Mouse (Mus musculus): ENCODE data around the gene Pcgf3. TPM values are rescaled to one million over a fixed set of nuclear protein-coding genes. Genes with fewer than 3 reads are reported as not detected.
A peak's percentile ranks its signal among the peaks of the same experiment; 100 is the strongest.

The Pcgf3 gene
- polyA plus RNA-seq (2015; fragmentation: Nextera tagmentation; extraction: Ambion mirVana), result 30.1 and 30.8 TPM in 2 replicates

DNA sequence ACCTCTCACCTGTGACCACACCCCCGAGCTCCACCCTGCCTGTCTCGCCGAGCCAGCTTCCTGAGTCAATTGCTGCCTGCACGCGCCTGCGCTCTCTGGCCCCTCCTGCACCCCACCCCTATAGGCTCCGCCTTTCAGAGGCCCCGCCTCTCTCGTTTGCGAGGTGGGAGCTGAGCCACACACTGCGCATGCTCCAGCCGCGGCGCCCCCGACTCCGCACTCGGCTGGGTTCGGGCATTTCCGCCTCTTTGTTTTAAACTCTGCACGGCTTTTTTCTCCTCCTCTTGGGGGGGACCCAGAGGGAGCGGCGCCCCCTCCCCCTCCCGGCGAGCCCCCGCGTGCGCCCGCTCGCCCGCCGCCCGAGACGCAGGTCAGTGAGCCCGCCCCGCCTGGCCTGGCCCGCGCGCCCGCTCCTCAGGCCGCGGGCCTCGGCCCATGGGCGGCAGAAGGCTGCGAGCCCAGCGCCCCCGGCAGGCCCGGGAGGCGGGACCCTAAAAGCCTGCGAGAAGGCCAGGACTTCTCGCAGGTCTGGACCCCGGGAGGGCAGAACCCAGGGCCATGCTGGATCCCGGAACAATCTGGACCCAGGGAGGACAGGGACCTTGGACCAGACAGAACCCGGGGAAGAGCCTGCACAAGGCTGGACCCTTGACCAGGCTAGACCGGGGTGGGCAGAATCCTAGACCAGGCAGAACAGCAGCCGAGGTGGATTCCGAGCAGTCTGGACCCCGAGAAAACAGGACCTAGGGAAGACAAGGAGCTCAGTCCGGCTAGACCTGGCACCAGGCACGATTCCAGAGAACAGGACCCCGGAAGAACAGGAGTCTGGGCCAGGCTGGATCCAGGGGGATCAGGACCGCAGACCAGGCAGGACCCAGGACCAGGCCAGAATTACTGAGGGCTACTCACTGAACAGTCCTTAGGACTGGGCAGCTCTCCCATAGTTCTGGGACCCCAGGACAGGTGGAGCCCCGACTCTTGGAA, at the start of gene Pcgf3:
Pcgf3 (plus strand) TSS at position 151 of the 984 bp plus-strand sequence.
- Histone ChIP-seq H3K27ac (peak within 1 kb of the TSS; percentile 82), H3K4me3 (peak within 1 kb of the TSS; percentile 92), H3K4me2 (peak within 1 kb of the TSS; percentile 97), H3K9me3 (replicated peaks) (no peaks in the 10 kb centered on the region), H3K4me1 (peaks cover 46% of the 10 kb centered on the region), H3K9ac (peak within 1 kb of the TSS; percentile 99), H3K36me3 (ENCODE audit: poor library complexity, severe bottlenecking) (0 out of 2 replicates have a peak, but pooled peaks cover 2% of the 10 kb centered on the region), H3K27me3 (peaks cover 23% of the 10 kb centered on the region)
- ATAC-seq, result peak; percentile 98
- under 1% methylated on average over 38 of the region's 62 CpGs for WGBS

DNA sequence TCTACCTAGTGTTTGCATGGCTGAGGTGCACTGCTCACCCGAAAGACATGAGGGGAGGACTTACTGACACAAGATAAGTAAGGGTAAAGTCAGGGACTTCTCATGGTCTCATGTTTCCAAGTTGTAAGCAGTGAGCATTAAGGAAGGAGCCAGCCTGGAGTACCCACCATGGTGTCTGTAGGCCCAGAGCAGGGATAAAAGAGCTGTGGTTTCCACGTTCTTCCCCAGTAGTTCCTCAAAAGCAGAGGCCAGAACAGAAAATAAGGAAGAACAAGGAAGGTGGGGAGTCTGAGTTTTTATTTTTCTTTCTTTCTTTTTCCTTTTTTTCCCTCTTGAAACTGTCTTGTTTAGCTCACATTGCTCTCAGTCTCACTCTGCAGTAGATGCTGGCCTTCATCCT, 46.3 kb upstream of the Pcgf3 start:
- no peaks in the 10 kb centered on the region for H3K9me3 ChIP-seq (replicated peaks)
- 74% methylated on average over 2 of the region's 2 CpGs for WGBS
- H3K4me2 ChIP-seq, result no peak overlapping the region
- no peak overlapping the region for H3K9ac ChIP-seq
- H3K4me3 ChIP-seq, result no peak overlapping the region
- no peaks in the 10 kb centered on the region for H3K4me1 ChIP-seq
- H3K27me3 ChIP-seq, result no peaks in the 10 kb centered on the region
- no peak for ATAC-seq
- no peaks in the 10 kb centered on the region for H3K36me3 ChIP-seq (ENCODE audit: poor library complexity, severe bottlenecking)
- no peak overlapping the region for H3K27ac ChIP-seq

DNA sequence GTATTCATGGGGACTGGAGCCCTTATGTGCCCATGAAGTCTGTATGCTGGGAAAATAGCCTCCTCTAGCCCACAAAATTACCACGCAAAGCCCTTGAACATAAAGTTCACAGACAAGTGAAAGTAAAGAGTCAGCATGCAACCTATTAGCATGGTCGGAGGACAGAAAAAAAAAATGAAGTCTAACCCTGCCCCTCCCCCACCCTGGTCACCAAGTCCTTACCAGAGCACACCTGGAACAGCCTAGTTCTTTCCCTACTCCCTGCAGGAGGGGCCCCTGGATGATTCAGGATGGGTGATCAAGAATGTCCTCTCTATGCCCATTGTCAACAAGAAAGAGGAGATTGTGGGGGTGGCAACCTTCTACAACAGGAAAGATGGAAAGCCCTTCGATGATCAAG, 38.3 kb upstream of the Pcgf3 start:
- H3K27me3 ChIP-seq, result no peaks in the 10 kb centered on the region
- ATAC-seq, result no peak
- no peaks in the 10 kb centered on the region for H3K4me1 ChIP-seq
- no peak overlapping the region for H3K4me3 ChIP-seq
- 83% methylated on average over 3 of the region's 3 CpGs for WGBS
- no peaks in the 10 kb centered on the region for H3K9me3 ChIP-seq (replicated peaks)
- H3K27ac ChIP-seq, result no peak overlapping the region
- no peak overlapping the region for H3K4me2 ChIP-seq
- H3K9ac ChIP-seq, result no peak overlapping the region
- no peaks in the 10 kb centered on the region for H3K36me3 ChIP-seq (ENCODE audit: poor library complexity, severe bottlenecking)

DNA sequence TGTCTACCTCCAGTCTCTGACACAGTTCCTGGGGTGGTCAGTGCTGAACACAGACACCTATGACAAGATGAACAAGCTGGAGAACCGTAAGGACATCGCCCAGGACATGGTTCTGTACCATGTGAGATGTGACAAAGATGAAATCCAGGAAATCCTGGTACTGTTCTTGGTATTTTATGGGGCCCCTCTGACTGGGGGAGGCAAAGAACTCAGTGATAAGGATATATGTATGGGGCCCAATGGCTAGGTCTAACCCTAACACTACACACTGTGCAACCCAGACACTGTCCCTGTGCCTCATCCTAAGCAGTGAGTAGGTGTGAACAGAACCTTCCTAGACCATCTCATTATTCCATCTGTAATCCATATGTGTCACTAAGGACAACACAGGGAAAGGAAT, 37.6 kb upstream of the Pcgf3 start:
- ATAC-seq, result no peak
- no peaks in the 10 kb centered on the region for H3K27me3 ChIP-seq
- no peak overlapping the region for H3K4me2 ChIP-seq
- H3K4me1 ChIP-seq, result no peaks in the 10 kb centered on the region
- H3K27ac ChIP-seq, result no peak overlapping the region
- no peak overlapping the region for H3K4me3 ChIP-seq
- H3K9me3 ChIP-seq (replicated peaks), result no peaks in the 10 kb centered on the region
- WGBS, result 95% methylated on average over 2 of the region's 2 CpGs
- no peak overlapping the region for H3K9ac ChIP-seq
- no peaks in the 10 kb centered on the region for H3K36me3 ChIP-seq (ENCODE audit: poor library complexity, severe bottlenecking)

DNA sequence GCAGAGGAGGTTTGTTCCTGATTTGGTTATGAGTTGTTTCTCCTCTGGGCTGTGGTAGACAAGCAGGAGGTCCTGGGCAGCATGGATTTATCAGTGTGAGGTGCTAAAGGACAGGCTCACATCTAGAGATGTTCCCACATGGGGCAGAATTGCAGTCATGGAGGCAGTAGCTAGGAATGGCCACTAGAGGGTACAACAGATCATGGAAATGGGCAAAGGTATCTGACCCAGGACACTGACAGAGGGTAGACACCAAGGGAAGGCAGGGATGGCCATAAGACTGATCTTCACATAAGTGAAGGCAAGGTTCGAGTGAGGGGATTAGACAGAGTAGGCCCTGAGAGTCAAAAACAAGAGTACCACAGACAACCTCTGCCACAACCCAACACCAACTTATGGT, 33.8 kb upstream of the Pcgf3 start:
- 0 out of 2 replicates have a peak, but pooled peaks have one; percentile 36 for ATAC-seq
- no peak overlapping the region for H3K9ac ChIP-seq
- H3K36me3 ChIP-seq (ENCODE audit: poor library complexity, severe bottlenecking), result peaks cover 26% of the 10 kb centered on the region
- WGBS, result 48% methylated on average over 1 of the region's 1 CpGs
- no peak overlapping the region for H3K4me2 ChIP-seq
- no peak overlapping the region for H3K27ac ChIP-seq
- no peaks in the 10 kb centered on the region for H3K27me3 ChIP-seq
- H3K4me1 ChIP-seq, result no peaks in the 10 kb centered on the region
- H3K9me3 ChIP-seq (replicated peaks), result no peaks in the 10 kb centered on the region
- H3K4me3 ChIP-seq, result no peak overlapping the region

DNA sequence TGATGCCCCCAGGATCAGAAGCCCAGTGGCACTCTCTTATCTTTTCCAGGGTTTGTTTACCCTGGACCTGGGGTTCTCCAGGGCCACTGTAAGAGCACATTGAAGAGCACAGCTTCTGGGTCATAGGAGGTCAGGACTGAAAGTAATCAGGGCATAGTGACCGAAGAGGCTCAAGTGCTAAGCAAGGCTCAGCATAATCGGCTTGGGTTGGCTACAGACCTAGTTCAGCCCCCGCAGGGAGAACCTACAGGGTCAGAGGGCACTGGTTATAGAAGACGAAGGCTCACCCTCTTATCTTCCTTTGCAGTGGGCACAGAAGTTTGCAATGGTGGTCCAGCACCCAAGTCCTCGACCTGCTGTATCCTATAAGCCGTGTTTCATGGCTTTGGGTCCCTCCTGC, 29.8 kb upstream of the Pcgf3 start:
- H3K4me3 ChIP-seq, result no peak overlapping the region
- no peak for ATAC-seq
- H3K36me3 ChIP-seq (ENCODE audit: poor library complexity, severe bottlenecking), result peaks cover 34% of the 10 kb centered on the region
- H3K4me1 ChIP-seq, result peaks cover 15% of the 10 kb centered on the region
- H3K27ac ChIP-seq, result no peak overlapping the region
- H3K9me3 ChIP-seq (replicated peaks), result no peaks in the 10 kb centered on the region
- no peak overlapping the region for H3K9ac ChIP-seq
- 0 out of 2 replicates have a peak, but pooled peaks cover 4% of the 10 kb centered on the region for H3K27me3 ChIP-seq
- H3K4me2 ChIP-seq, result no peak overlapping the region
- 95% methylated on average over 6 of the region's 6 CpGs for WGBS

DNA sequence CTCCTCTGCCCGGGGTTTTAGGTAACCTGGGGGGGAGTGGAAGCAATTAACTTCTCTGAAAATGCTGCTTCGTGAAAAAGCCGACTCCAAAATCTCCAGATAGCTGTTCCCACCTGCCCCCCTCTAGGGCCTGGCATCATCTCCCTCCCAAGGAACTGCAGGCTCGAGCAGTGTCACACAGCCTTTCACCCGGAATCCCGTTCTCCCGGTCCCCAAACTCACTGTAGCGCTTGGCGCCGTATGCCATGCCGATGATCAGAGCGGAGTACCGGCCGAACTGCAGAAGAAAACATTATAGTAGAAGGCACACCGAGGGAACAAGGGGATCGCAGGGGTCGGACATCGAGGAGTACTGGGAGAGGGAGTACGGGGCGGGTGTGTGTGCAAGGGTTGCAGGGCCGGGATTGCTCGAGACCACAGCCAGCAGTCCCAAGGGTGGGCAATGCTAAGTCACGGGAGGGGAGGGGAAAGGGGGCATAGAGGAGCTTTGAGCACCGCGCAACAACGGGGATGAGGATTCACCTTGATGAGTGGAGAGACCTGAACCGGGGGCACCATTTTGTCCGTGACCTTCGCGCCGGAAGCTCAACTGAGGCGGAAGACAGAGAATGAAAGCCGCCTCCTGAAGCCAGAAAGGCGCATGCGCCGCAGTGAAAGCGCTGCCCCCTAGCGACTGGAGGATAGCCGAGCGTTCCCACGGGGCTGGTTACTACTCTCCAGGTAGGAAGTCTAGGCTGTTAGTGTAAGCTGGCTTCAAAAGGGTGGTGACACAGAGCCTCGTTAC, 27.0 kb upstream of the Pcgf3 start, which contains the start of gene Atp5k:
Atp5k (minus strand) TSS at position 645 of the 784 bp plus-strand sequence.
- H3K9ac ChIP-seq, result peak within 1 kb of the TSS; percentile 91
- H3K9me3 ChIP-seq (replicated peaks), result no peaks in the 10 kb centered on the region
- ATAC-seq, result peak; percentile 91
- no peak within 1 kb of the TSS for H3K27ac ChIP-seq
- peaks cover 15% of the 10 kb centered on the region for H3K4me1 ChIP-seq
- peaks cover 15% of the 10 kb centered on the region; the same call in 1 of the 2 replicates for H3K27me3 ChIP-seq
- WGBS, result 1% methylated on average over 42 of the region's 42 CpGs
- peak within 1 kb of the TSS; percentile 93 for H3K4me2 ChIP-seq
- H3K4me3 ChIP-seq, result peak within 1 kb of the TSS; percentile 91
- peaks cover 34% of the 10 kb centered on the region for H3K36me3 ChIP-seq (ENCODE audit: poor library complexity, severe bottlenecking)

DNA sequence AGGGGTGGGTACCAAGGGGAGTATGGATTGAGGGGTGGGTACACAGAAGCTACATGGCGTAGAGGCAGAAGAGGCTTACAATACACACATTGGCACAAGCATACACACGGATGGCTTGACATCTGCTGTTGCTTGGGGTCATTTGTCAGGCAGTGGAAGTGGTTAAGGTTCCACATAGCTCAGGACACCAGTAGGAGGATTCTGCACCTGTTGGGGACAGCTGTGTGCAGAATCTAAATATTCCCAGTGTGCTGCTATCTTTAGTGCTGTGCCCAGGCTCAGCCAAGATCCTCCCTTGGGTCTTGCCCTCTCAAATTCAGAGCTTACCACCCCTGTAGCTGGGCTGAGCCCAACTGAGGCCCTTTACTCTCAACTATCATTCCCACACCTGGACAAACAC, 24.9 kb upstream of the Pcgf3 start:
- peaks cover 15% of the 10 kb centered on the region; the same call in 1 of the 2 replicates for H3K27me3 ChIP-seq
- H3K4me2 ChIP-seq, result no peak overlapping the region
- peaks cover 17% of the 10 kb centered on the region for H3K36me3 ChIP-seq (ENCODE audit: poor library complexity, severe bottlenecking)
- H3K4me3 ChIP-seq, result no peak overlapping the region
- H3K9me3 ChIP-seq (replicated peaks), result no peaks in the 10 kb centered on the region
- ATAC-seq, result no peak
- peaks cover 15% of the 10 kb centered on the region for H3K4me1 ChIP-seq
- no peak overlapping the region for H3K9ac ChIP-seq
- no peak overlapping the region for H3K27ac ChIP-seq
- 75% methylated on average over 2 of the region's 2 CpGs for WGBS

DNA sequence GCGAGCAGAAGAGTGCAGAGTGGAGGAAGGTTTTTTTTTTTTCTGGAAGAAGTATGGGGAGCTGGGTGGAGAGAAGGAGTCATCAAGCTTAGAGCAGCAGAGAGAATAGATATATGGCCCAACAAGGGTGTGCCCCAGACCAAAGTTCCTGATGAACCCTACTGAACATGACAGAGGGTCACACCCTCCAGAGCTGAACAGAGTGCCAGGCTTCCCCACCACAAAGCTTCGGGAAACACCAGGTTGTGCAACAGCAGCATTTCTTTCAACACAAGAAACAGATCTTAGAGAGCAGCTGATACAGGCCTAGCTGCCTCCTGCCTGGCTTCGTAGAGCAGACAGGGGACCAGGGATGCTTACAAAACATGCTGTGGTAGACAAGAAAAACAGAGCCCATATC, 14.1 kb upstream of the Pcgf3 start:
- ATAC-seq, result no peak
- WGBS, result 87% methylated on average over 3 of the region's 3 CpGs
- no peak overlapping the region for H3K9ac ChIP-seq

DNA sequence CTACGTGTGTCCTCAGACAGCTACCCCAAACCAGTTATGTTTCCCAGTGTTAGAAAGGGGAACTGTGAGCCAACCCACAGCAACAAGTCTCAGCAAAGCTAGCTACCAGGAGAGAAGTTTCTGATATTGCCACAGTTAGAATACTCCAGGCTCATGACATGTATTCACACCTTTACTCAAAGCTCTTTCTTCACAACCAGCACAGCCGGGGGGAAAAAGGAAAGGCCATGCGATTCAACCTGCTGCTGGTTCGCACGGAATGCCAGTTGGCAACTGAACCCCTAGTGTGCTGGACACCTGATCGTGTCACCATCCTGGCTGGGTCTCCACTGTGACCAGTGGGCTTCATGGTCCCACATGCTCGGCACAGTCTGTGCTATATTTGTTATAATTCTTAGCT, 13.2 kb upstream of the Pcgf3 start:
- H3K4me2 ChIP-seq, result no peak overlapping the region
- no peak for ATAC-seq
- H3K9me3 ChIP-seq (replicated peaks), result no peaks in the 10 kb centered on the region

More for the DNA sequence above, 14.1 kb upstream of the Pcgf3 start:
- H3K36me3 ChIP-seq (ENCODE audit: poor library complexity, severe bottlenecking), result no peaks in the 10 kb centered on the region
- no peak overlapping the region for H3K4me3 ChIP-seq
- H3K27me3 ChIP-seq, result peaks cover 40% of the 10 kb centered on the region
- no peak overlapping the region for H3K4me2 ChIP-seq
- H3K4me1 ChIP-seq, result peaks cover 9% of the 10 kb centered on the region
- H3K9me3 ChIP-seq (replicated peaks), result no peaks in the 10 kb centered on the region
- no peak overlapping the region for H3K27ac ChIP-seq

DNA sequence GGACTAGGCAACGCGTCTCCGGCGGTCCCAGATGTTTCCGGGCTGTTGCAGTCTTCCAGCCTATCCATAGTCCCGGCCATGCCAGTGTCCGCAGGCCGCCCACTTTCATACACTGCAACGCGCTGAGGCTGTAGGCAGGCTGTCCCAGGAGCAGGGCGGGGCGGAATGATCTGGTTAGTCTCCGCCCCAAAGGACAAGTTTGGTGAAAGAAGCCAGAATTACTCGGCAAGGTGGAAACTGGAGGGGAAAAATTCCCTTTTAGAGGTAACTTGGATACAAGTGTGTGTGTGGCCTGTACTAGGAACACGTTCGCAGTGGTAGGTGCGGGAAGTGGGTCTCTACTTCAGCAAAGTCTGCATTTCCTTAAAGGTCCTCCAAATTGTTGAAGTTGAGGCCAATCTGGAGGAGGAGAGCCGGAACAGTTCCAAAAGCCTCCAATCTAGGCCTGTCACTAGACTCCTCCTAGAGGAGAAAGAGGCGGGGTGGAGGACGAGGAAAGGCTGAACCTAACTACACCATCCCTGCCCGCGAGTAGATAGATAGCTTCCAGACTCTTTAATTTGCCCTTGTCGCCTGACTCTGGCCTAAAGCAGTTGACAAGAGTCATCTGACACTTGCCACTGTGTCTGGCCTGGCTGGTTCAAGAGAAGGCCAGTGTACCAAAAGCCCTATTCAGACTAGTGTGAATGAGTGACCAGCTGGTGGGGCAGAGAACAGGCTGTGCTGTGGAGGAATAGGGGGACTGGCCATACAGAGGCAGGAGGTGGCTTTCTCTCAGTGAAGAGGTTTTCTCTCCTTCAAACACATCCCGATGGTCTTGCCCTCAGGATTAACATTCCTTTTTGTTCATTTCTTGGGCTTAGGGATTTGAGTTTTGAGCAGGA, 12.0 kb upstream of the Pcgf3 start, which contains the start of gene Mfsd7a:
Mfsd7a (minus strand) TSS at position 107 of the 884 bp plus-strand sequence.
- peak; percentile 41; the same call in 1 of the 2 replicates for ATAC-seq
- WGBS, result 19% methylated on average over 24 of the region's 24 CpGs

More for the DNA sequence above, 13.2 kb upstream of the Pcgf3 start:
- peaks cover 40% of the 10 kb centered on the region for H3K27me3 ChIP-seq
- 86% methylated on average over 7 of the region's 7 CpGs for WGBS
- H3K4me3 ChIP-seq, result no peak overlapping the region
- H3K27ac ChIP-seq, result no peak overlapping the region
- H3K36me3 ChIP-seq (ENCODE audit: poor library complexity, severe bottlenecking), result no peaks in the 10 kb centered on the region
- no peak overlapping the region for H3K9ac ChIP-seq
- H3K4me1 ChIP-seq, result peaks cover 9% of the 10 kb centered on the region

More for the DNA sequence above, 12.0 kb upstream of the Pcgf3 start, which contains the start of gene Mfsd7a:
- Histone ChIP-seq H3K27me3 (peaks cover 43% of the 10 kb centered on the region), H3K27ac (no peak within 1 kb of the TSS), H3K4me3 (peak within 1 kb of the TSS; percentile 23), H3K9ac (peak within 1 kb of the TSS; percentile 48), H3K4me1 (peaks cover 9% of the 10 kb centered on the region), H3K36me3 (ENCODE audit: poor library complexity, severe bottlenecking) (no peaks in the 10 kb centered on the region), H3K9me3 (replicated peaks) (no peaks in the 10 kb centered on the region), H3K4me2 (peak within 1 kb of the TSS; percentile 55)
